Mouse (Mus musculus): ENCODE data around the gene AC131692.1. TPM values are rescaled to one million over a fixed set of nuclear protein-coding genes. Genes with fewer than 3 reads are reported as not detected.

AC131692.1 gene
- polyA plus RNA-seq, 1 experiment from 2014 or later: not detected

DNA sequence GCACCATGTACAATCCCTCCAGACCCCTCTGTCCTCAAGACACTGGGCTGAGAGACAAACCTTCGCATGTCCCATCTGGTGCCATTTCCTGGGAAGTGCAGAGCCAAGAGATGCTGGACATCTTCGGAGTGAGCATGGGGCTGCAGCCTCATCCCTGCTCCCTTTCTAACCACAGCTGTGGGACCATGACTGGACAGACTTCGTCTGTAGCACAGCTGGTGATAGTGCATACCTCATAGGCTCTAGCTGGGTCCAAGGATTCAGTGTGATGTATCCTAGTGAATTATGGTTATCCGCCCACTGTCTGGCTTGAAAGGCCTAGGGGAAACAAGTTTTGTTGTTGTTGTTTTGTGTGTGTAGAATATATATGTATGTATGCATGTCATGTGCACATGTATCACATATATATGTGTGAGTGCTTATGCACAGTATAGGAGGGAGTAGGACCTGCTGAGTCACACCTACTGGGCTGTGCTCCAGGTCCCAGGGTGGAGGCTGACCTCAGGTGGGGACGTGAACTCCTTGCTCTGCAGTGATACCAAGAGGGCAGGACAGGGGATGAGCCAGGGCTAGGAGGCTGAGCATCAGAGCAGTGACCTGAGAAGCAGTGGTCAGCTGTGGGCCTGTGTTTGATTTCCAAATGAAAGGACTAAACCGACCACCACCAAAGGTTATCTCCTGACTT, 8.1 kb downstream of the AC131692.1 start:
- ATAC-seq: no peak
- 82% methylated on average over 6 of the region's 6 CpGs for WGBS
- no peak overlapping the region for H3K4me2 ChIP-seq (ENCODE audit: low read length)
- no peak overlapping the region for H3K9ac ChIP-seq (ENCODE audit: low read depth, low read length)
- no peak overlapping the region for H3K4me3 ChIP-seq (ENCODE audit: low read depth, low read length)
- no peaks in the 10 kb centered on the region for H3K4me1 ChIP-seq (ENCODE audit: control insufficient read depth, insufficient read depth, low read length)
- no peak overlapping the region for H3K27ac ChIP-seq (ENCODE audit: low read length)
- no peaks in the 10 kb centered on the region for H3K27me3 ChIP-seq (ENCODE audit: control insufficient read depth, insufficient read depth, low read depth, low read length)
- H3K36me3 ChIP-seq (ENCODE audit: control insufficient read depth, insufficient read depth, low read length): no peaks in the 10 kb centered on the region
- no peaks in the 10 kb centered on the region for H3K9me3 ChIP-seq (replicated peaks; ENCODE audit: control insufficient read depth, low read length, poor library complexity, severe bottlenecking)

DNA sequence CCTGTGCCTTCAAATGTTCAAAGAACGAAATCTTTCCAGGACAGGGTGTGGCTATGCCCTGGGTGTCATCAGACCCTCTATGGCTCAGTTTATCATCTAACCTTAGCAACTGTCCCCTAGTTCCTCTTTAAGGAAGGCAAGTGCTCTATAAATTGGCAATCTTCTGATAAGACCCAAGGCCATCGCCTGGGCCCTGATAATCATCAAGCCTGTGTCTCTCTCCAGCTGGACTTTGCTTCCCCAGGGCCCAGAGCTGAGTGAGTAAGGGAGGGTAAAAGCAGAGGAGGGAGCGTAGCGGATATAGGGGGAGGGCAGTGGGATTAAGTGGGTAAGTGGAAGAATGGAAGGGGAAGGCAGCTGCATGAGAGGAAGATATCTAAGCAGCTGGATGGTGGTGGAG, 10.3 kb downstream of the AC131692.1 start:
- WGBS: 80% methylated on average over 4 of the region's 4 CpGs
- Histone ChIP-seq H3K27ac (ENCODE audit: low read length) (no peak overlapping the region), H3K9me3 (replicated peaks; ENCODE audit: control insufficient read depth, low read length, poor library complexity, severe bottlenecking) (no peaks in the 10 kb centered on the region), H3K4me3 (ENCODE audit: low read depth, low read length) (no peak overlapping the region), H3K36me3 (ENCODE audit: control insufficient read depth, insufficient read depth, low read length) (no peaks in the 10 kb centered on the region), H3K4me2 (ENCODE audit: low read length) (no peak overlapping the region), H3K4me1 (ENCODE audit: control insufficient read depth, insufficient read depth, low read length) (no peaks in the 10 kb centered on the region), H3K9ac (ENCODE audit: low read depth, low read length) (no peak overlapping the region), H3K27me3 (ENCODE audit: control insufficient read depth, insufficient read depth, low read depth, low read length) (no peaks in the 10 kb centered on the region)
- no peak for ATAC-seq

DNA sequence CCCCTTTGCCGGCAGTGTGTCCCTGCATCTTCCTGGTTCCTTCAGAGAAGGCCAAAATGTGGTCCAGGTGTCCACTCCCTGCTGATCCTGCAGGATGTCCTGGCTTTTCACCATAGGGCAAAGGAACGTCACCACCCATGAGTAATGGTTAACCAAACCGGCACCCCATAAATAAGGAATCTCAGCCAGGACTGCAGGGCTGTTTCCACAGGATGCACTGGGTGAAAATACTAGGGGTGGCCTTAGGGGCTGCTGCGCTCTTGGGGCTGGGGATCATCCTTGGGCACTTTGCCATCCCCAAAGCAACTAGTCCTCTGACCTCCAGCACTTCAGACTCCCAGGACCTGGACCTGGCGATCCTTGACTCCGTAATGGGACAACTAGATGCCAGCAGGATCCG, 11.4 kb downstream of the AC131692.1 start, which contains the start of gene Naaladl1:
TSS of gene Naaladl1 (plus strand) at position 197 of the 400 bp plus-strand sequence.
- no peaks in the 10 kb centered on the region for H3K9me3 ChIP-seq (replicated peaks; ENCODE audit: control insufficient read depth, low read length, poor library complexity, severe bottlenecking)
- H3K4me1 ChIP-seq (ENCODE audit: control insufficient read depth, insufficient read depth, low read length): no peaks in the 10 kb centered on the region
- no peak within 1 kb of the TSS for H3K4me2 ChIP-seq (ENCODE audit: low read length)
- no peak for ATAC-seq
- WGBS: 88% methylated on average over 7 of the region's 7 CpGs
- no peak within 1 kb of the TSS for H3K4me3 ChIP-seq (ENCODE audit: low read depth, low read length)
- no peak within 1 kb of the TSS for H3K27ac ChIP-seq (ENCODE audit: low read length)
- no peaks in the 10 kb centered on the region for H3K27me3 ChIP-seq (ENCODE audit: control insufficient read depth, insufficient read depth, low read depth, low read length)
- no peak within 1 kb of the TSS for H3K9ac ChIP-seq (ENCODE audit: low read depth, low read length)
- no peaks in the 10 kb centered on the region for H3K36me3 ChIP-seq (ENCODE audit: control insufficient read depth, insufficient read depth, low read length)

DNA sequence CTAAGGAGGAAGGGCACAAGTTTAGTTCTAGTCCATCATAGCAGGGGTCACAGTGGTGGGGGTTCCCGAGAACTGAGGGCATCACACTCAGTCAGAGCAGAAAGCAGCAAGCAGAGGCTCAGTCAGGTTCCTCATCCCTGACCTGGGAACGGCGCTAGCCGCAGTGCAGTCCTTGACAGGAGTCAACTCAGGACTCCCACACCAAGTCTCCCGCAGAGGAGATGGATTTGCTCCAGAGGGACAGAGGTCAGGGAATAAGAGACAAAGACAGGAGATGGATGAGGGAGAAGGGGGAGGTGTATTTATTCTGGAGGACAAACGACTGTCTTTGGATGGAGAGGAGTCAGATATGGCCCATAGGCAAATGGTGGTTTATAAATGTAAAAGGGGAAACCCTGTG, 18.9 kb downstream of the AC131692.1 start:
- Histone ChIP-seq H3K9ac (ENCODE audit: low read depth, low read length) (no peak overlapping the region), H3K4me2 (ENCODE audit: low read length) (no peak overlapping the region), H3K36me3 (ENCODE audit: control insufficient read depth, insufficient read depth, low read length) (peaks cover 17% of the 10 kb centered on the region), H3K27ac (ENCODE audit: low read length) (no peak overlapping the region), H3K9me3 (replicated peaks; ENCODE audit: control insufficient read depth, low read length, poor library complexity, severe bottlenecking) (no peaks in the 10 kb centered on the region), H3K27me3 (ENCODE audit: control insufficient read depth, insufficient read depth, low read depth, low read length) (no peaks in the 10 kb centered on the region), H3K4me3 (ENCODE audit: low read depth, low read length) (no peak overlapping the region), H3K4me1 (ENCODE audit: control insufficient read depth, insufficient read depth, low read length) (peaks cover 10% of the 10 kb centered on the region)
- 71% methylated on average over 6 of the region's 6 CpGs for WGBS
- no peak for ATAC-seq

DNA sequence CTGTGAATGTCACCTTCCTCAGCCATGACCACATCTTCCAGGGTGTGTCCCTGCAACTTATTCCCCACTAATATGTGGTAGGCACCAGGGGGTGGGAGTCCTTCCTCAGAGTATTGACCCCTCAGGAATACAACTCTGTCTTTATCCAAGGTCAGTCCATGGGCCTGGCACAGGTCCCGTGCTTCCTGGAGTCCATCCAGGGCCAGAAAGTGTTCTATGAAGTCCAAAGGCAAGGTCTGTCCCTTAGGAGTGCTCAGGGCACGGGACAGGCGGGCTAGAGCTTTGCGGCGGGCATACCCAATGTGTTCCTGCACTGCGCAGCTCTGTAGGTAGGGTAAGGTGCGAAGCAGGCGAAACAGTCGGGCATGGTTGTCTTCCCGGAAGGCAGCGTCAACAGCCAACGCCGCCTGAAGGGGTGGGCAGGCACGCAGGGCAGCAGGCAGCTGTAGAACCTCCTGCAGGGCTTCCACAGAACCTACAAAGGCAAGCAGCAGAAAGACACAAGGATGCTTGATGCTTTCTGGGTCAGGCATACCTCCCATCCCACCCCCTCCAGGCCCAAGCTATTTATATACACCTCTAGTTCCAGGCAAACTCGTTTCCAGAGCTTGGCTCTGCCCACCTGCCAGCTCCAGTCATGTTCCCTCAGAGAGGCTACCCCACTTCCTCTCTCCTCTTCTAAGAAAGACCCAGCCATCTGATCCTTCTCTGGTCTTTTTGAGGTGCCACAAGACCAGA, 22.1 kb downstream of the AC131692.1 start:
- Histone ChIP-seq H3K9me3 (replicated peaks; ENCODE audit: control insufficient read depth, low read length, poor library complexity, severe bottlenecking) (no peaks in the 10 kb centered on the region), H3K4me1 (ENCODE audit: control insufficient read depth, insufficient read depth, low read length) (peaks cover 22% of the 10 kb centered on the region), H3K27ac (ENCODE audit: low read length) (no peak overlapping the region), H3K27me3 (ENCODE audit: control insufficient read depth, insufficient read depth, low read depth, low read length) (no peaks in the 10 kb centered on the region), H3K9ac (ENCODE audit: low read depth, low read length) (no peak overlapping the region), H3K36me3 (ENCODE audit: control insufficient read depth, insufficient read depth, low read length) (peaks cover 19% of the 10 kb centered on the region), H3K4me2 (ENCODE audit: low read length) (no peak overlapping the region; the same call in 1 of the 2 replicates), H3K4me3 (ENCODE audit: low read depth, low read length) (no peak overlapping the region)
- ATAC-seq: no peak
- WGBS: 93% methylated on average over 15 of the region's 15 CpGs

DNA sequence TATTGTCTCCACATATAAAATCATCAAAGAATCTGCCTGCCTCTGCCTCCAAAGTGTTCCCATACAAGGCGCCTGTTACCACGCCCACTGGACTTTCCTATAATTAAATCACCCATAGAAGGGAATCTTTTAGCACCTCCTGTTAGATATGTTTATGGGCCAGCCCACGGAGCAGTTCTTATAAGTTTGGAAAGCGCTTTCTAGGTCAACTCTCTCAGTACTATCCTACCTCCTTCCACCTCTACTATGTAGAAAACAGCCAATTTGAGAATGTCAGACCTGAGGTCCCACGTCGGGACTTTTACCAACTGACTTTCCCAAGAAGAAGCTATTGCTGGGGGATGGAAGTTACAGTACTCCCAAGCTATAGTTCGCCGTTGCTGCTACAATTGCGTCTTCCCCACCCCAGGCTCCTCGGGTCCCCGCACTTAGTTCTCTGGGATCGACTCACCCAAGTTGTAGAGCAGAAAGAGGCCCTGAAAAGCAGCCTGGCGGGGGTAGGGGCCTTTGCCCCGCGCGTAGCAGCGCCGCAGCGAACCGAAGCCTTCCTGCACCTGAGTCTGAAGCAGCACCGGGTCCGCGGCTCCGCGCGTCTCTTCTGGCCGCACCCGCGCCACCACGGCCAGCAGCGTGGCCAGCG, 23.2 kb downstream of the AC131692.1 start:
- H3K4me3 ChIP-seq (ENCODE audit: low read depth, low read length): peak overlapping the region; percentile 83
- peak overlapping the region; percentile 91 for H3K9ac ChIP-seq (ENCODE audit: low read depth, low read length)
- peak overlapping the region; percentile 91 for H3K27ac ChIP-seq (ENCODE audit: low read length)
- no peak for ATAC-seq
- H3K9me3 ChIP-seq (replicated peaks; ENCODE audit: control insufficient read depth, low read length, poor library complexity, severe bottlenecking): no peaks in the 10 kb centered on the region
- H3K27me3 ChIP-seq (ENCODE audit: control insufficient read depth, insufficient read depth, low read depth, low read length): no peaks in the 10 kb centered on the region
- H3K36me3 ChIP-seq (ENCODE audit: control insufficient read depth, insufficient read depth, low read length): peaks cover 19% of the 10 kb centered on the region
- peaks cover 22% of the 10 kb centered on the region for H3K4me1 ChIP-seq (ENCODE audit: control insufficient read depth, insufficient read depth, low read length)
- 5% methylated on average over 32 of the region's 32 CpGs for WGBS
- H3K4me2 ChIP-seq (ENCODE audit: low read length): peak overlapping the region; percentile 90

DNA sequence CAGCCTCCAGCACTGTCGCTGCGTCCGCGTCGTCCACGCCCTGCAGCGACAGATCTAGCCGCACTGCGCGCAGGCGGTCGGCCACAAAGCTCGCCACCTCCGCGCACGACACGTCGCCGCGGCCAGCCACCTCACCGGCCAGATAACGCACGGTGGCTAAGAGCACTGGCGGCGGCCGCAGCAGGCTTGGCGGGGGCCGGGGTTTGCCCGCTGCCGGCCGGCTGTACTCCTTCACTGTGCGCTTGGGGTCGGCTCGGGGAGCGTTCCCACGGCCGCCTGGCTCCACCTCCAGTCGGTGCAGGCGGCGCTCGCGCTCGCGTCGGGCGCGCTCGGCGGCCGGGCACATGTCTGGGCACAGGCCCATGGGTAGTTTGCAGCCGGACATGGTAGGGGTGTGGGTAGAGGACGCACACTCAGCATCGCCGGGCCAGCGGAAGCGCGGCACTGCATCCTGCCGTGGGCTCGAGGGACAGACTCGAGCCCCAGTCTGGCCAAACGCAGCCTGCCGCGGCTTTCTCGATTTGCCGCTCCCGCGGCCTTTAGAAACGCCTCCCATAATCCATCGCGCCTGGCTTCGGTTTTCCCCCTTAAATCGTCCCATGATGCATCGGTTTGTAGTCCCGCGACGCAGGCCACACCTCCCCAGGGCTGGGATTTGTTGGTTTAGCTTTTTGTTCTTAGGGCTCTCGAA, 23.9 kb downstream of the AC131692.1 start, which contains the start of gene Sac3d1:
TSS of gene Sac3d1 (minus strand) at position 665 of the 691 bp plus-strand sequence.
- no peaks in the 10 kb centered on the region for H3K27me3 ChIP-seq (ENCODE audit: control insufficient read depth, insufficient read depth, low read depth, low read length)
- H3K4me1 ChIP-seq (ENCODE audit: control insufficient read depth, insufficient read depth, low read length): peaks cover 22% of the 10 kb centered on the region
- peak within 1 kb of the TSS; percentile 91 for H3K9ac ChIP-seq (ENCODE audit: low read depth, low read length)
- H3K27ac ChIP-seq (ENCODE audit: low read length): peak within 1 kb of the TSS; percentile 91
- no peaks in the 10 kb centered on the region for H3K9me3 ChIP-seq (replicated peaks; ENCODE audit: control insufficient read depth, low read length, poor library complexity, severe bottlenecking)
- peak within 1 kb of the TSS; percentile 83 for H3K4me3 ChIP-seq (ENCODE audit: low read depth, low read length)
- peak within 1 kb of the TSS; percentile 90 for H3K4me2 ChIP-seq (ENCODE audit: low read length)
- ATAC-seq: peak; percentile 89
- under 1% methylated on average over 76 of the region's 77 CpGs for WGBS
- peaks cover 19% of the 10 kb centered on the region for H3K36me3 ChIP-seq (ENCODE audit: control insufficient read depth, insufficient read depth, low read length)

DNA sequence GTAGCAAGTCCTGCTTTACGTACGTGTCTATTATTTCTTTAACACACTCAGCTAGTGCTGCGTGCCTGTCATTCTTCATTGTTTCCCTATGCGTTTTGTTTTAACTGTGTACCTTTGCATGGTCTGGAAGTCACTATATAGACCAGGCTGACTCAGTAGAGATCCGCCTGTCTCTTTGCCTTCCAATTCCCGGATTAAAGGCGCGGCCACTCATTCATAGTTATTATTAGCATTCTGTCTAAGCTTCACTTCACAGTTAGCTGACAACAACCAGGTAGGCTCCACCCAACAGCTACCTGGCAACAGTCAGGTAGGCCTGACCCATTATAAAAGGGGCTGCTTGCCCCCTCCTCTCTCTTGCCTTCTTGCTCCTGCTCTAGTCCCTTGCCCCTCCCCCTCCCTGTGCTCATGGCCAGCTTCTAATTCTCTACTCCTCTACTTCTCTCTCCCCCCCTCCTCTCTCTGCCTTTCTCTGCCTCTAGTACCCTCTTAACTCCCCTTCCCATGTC, 24.5 kb downstream of the AC131692.1 start:
- WGBS: under 1% methylated on average over 8 of the region's 8 CpGs

More for the DNA sequence above, 24.5 kb downstream of the AC131692.1 start:
- H3K4me3 ChIP-seq (ENCODE audit: low read depth, low read length): peak overlapping the region; percentile 83
- H3K9ac ChIP-seq (ENCODE audit: low read depth, low read length): peak overlapping the region; percentile 70
- H3K27ac ChIP-seq (ENCODE audit: low read length): peak overlapping the region; percentile 91
- no peaks in the 10 kb centered on the region for H3K27me3 ChIP-seq (ENCODE audit: control insufficient read depth, insufficient read depth, low read depth, low read length)
- H3K4me1 ChIP-seq (ENCODE audit: control insufficient read depth, insufficient read depth, low read length): peaks cover 22% of the 10 kb centered on the region
- peak; percentile 63 for ATAC-seq
- no peaks in the 10 kb centered on the region for H3K9me3 ChIP-seq (replicated peaks; ENCODE audit: control insufficient read depth, low read length, poor library complexity, severe bottlenecking)
- H3K36me3 ChIP-seq (ENCODE audit: control insufficient read depth, insufficient read depth, low read length): peaks cover 19% of the 10 kb centered on the region
- peak overlapping the region; percentile 90 for H3K4me2 ChIP-seq (ENCODE audit: low read length)
